Comparison of ENCODE assay signal across 9 mouse cellular contexts in the genomic region with DNA sequence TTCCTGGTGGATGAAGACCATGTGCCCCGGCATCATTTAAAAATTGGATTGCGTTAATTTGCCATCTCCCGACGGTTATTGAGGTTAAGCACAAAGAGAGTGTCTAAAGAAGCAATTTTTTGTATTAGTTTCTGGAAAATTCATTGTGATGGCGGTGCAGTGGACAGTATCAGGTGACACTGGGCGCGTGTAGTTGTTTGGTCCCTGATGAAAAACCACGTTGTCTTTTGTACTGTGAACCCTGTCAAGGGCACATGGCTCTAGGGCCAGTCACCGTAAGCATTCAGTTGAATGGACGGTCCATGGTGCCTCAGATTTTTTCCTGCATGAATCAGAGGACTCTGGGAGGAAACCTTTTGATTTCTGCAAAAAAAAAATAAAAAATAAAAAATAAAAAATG. TPM values are rescaled to one million over a fixed set of nuclear protein-coding genes. Genes with fewer than 3 reads are reported as not detected.
DNase-seq lines count a peak whose midpoint lies in the region; ATAC-seq and TF ChIP-seq lines count a peak whose summit lies in the region.
"Had no signal": no experiment of that assay in that cellular context is flagged by ENCODE, and none has a peak within 500 bp of the region (broad histone marks: within the 10 kb centered on the region; RNA-seq: fewer than 3 reads in every experiment).

No protein-coding gene starts in this region.

- peak overlapping the region; percentile 85 for H3K4me2 ChIP-seq in kidney, embryonic 15.5 days
- peak overlapping the region; percentile 63 for H3K4me2 ChIP-seq in hindbrain, postnatal 0 days (ENCODE audit: low read depth, low read length)
- peak overlapping the region; percentile 59 for H3K4me2 ChIP-seq in midbrain, postnatal 0 days (ENCODE audit: low read depth, low read length, poor library complexity, severe bottlenecking)

- H3K9me3 ChIP-seq in kidney, embryonic 15.5 days (replicated peaks), result no peaks in the 10 kb centered on the region
- H3K9me3 ChIP-seq in hindbrain, postnatal 0 days (ENCODE audit: low read length), result no peaks in the 10 kb centered on the region
- H3K9me3 ChIP-seq in midbrain, postnatal 0 days (ENCODE audit: low read length), result no peaks in the 10 kb centered on the region

- H3K36me3 ChIP-seq in kidney, embryonic 15.5 days, result no peaks in the 10 kb centered on the region
- H3K36me3 ChIP-seq in hindbrain, postnatal 0 days (ENCODE audit: insufficient read depth, low read length), result no peaks in the 10 kb centered on the region
- no peaks in the 10 kb centered on the region for H3K36me3 ChIP-seq in midbrain, postnatal 0 days (ENCODE audit: insufficient read depth, low read length)

- H3K27ac ChIP-seq in kidney, embryonic 15.5 days, result peak overlapping the region; percentile 91
- H3K27ac ChIP-seq in embryonic fibroblast, embryonic 13.5 days (ENCODE audit: insufficient read depth, low read length), result peak overlapping the region; percentile 4; the same call in 1 of the 2 replicates
- H3K27ac ChIP-seq in hindbrain, postnatal 0 days, result peak overlapping the region; percentile 99
- H3K27ac ChIP-seq in midbrain, postnatal 0 days (ENCODE audit: low read depth, low read length), result peak overlapping the region; percentile 100
- H3K27ac ChIP-seq: liver, embryonic 14.5 days had no signal

- TF ChIP-seq CTCF in embryonic fibroblast, embryonic 13.5 days (IDR thresholded peaks at IDR 0.05; ENCODE audit: borderline replicate concordance, insufficient read depth, low read length), result no peak
- no peak for TF ChIP-seq CTCF in hindbrain, postnatal 0 days (IDR thresholded peaks at IDR 0.05; ENCODE audit: low read depth)
- TF ChIP-seq CTCF in midbrain, postnatal 0 days (IDR thresholded peaks at IDR 0.05), result no peak

- WGBS in kidney, embryonic 15.5 days, result 24% methylated on average over 10 of the region's 10 CpGs
- 19% methylated on average over 10 of the region's 10 CpGs for WGBS in hindbrain, postnatal 0 days
- 10% methylated on average over 10 of the region's 10 CpGs for WGBS in midbrain, postnatal 0 days

- H3K9ac ChIP-seq in kidney, embryonic 15.5 days, result peak overlapping the region; percentile 96
- peak overlapping the region; percentile 99 for H3K9ac ChIP-seq in hindbrain, postnatal 0 days (replicated peaks; ENCODE audit: low read length)
- H3K9ac ChIP-seq in midbrain, postnatal 0 days (replicated peaks; ENCODE audit: low read length, poor library complexity, severe bottlenecking), result peak overlapping the region; percentile 100
- H3K9ac ChIP-seq: liver, embryonic 14.5 days had no signal

- H3K4me1 ChIP-seq in kidney, embryonic 15.5 days, result peaks cover 56% of the 10 kb centered on the region
- H3K4me1 ChIP-seq in embryonic fibroblast, embryonic 13.5 days (ENCODE audit: control insufficient read depth, insufficient read depth, low read length), result no peaks in the 10 kb centered on the region
- H3K4me1 ChIP-seq in hindbrain, postnatal 0 days (ENCODE audit: insufficient read depth, low read length), result peaks cover 8% of the 10 kb centered on the region
- peaks cover 4% of the 10 kb centered on the region; the same call in 1 of the 2 replicates for H3K4me1 ChIP-seq in midbrain, postnatal 0 days (ENCODE audit: insufficient read depth, low read length)

- no peaks in the 10 kb centered on the region; the same call in 1 of the 2 replicates for H3K27me3 ChIP-seq in kidney, embryonic 15.5 days
- H3K27me3 ChIP-seq in hindbrain, postnatal 0 days (ENCODE audit: insufficient read depth, low read length), result no peaks in the 10 kb centered on the region
- no peaks in the 10 kb centered on the region for H3K27me3 ChIP-seq in midbrain, postnatal 0 days (ENCODE audit: insufficient read depth, low read length)

- H3K4me3 ChIP-seq in kidney, embryonic 15.5 days (replicated peaks), result peak overlapping the region; percentile 90
- peak overlapping the region; percentile 96 for H3K4me3 ChIP-seq in embryonic fibroblast, embryonic 13.5 days (ENCODE audit: insufficient read depth, low read length)
- H3K4me3 ChIP-seq in hindbrain, postnatal 0 days (ENCODE audit: low read length), result peak overlapping the region; percentile 89
- peak overlapping the region; percentile 87 for H3K4me3 ChIP-seq in midbrain, postnatal 0 days (ENCODE audit: low read depth, low read length)

- TF ChIP-seq POLR2A in embryonic fibroblast, embryonic 13.5 days (IDR thresholded peaks at IDR 0.05; ENCODE audit: low read depth, low read length), result no peak

- DNase-seq in kidney, postnatal 10 days, result no peak
- peak; percentile 53 for DNase-seq in hindbrain, postnatal 0 days (ENCODE audit: low spot score)
- peak; percentile 58 for DNase-seq in midbrain, postnatal 0 days (ENCODE audit: low spot score)
- DNase-seq in cerebellum, adult 11-12 months, result no peak
- DNase-seq in gastrocnemius, postnatal 4 days (ENCODE audit: low spot score in 2 of 2), result no peak

- ATAC-seq in kidney, embryonic 15.5 days (replicated peaks; ENCODE audit: low FRiP score), result no peak
- peak; percentile 31; the same call in 1 of the 2 replicates for ATAC-seq in hindbrain, postnatal 0 days
- ATAC-seq in midbrain, postnatal 0 days (ENCODE audit: low FRiP score), result peak; percentile 53; the same call in 1 of the 2 replicates
- ATAC-seq in CD4-positive, CD25-positive, alpha-beta regulatory T cell, adult 4 months, result no peak

RNA-seq across cellular contexts. Expression of a gene that starts 0.5 kb away (rescaled TPM):
- polyA plus RNA-seq in kidney, embryonic 15.5 days (2015; fragmentation: Nextera tagmentation; extraction: Ambion mirVana), result 155 and 156 TPM in 2 replicates
- 27.4 and 41.2 TPM in 2 replicates for polyA plus RNA-seq in embryonic fibroblast, embryonic 13.5 days (2011; ENCODE audit: insufficient read length, low read depth, missing spikeins)
- total RNA-seq in hindbrain, postnatal 0 days (2014; rRNA removed), result 90.4 and 97.7 TPM in 2 replicates
- 157 and 162 TPM in 2 replicates for polyA plus RNA-seq in hindbrain, postnatal 0 days (2015; fragmentation: Nextera tagmentation; extraction: Ambion mirVana)
- 116 and 123 TPM in 2 replicates for total RNA-seq in midbrain, postnatal 0 days (2014; rRNA removed)
- polyA plus RNA-seq in midbrain, postnatal 0 days (2015; fragmentation: Nextera tagmentation; extraction: Ambion mirVana), result 185 and 206 TPM in 2 replicates
- not detected for polyA plus RNA-seq in CD4-positive, CD25-positive, alpha-beta regulatory T cell, adult 4 months (2017; shearing (Covaris generic))
- 10 to 100 TPM; 14.3 to 14.6 TPM for total RNA-seq in gastrocnemius, postnatal 4 days (2021)

Comparison
In these comparisons a context has a peak if more than half of its experiments do, and no peak if none do; other contexts are left out.
1. ATAC-seq: peak in hindbrain, postnatal 0 days (single experiment) and midbrain, postnatal 0 days (single experiment); none in kidney, embryonic 15.5 days (single experiment) and CD4-positive, CD25-positive, alpha-beta regulatory T cell, adult 4 months (single experiment).
2. H3K27ac ChIP-seq: peak in every context shown above with its lines; median percentile 100 in midbrain, postnatal 0 days; 99 in hindbrain, postnatal 0 days; 91 in kidney, embryonic 15.5 days; 4 in embryonic fibroblast, embryonic 13.5 days.
3. DNase-seq: peak in hindbrain, postnatal 0 days (single experiment) and midbrain, postnatal 0 days (single experiment); none in kidney, postnatal 10 days (single experiment), cerebellum, adult 11-12 months (single experiment) and gastrocnemius, postnatal 4 days (0 of 2).
4. RNA of a gene that starts 0.5 kb away (polyA plus RNA-seq): 185 to 206 TPM in midbrain, postnatal 0 days, 157 to 162 TPM in hindbrain, postnatal 0 days, 155 to 156 TPM in kidney, embryonic 15.5 days and 27.4 to 41.2 TPM in embryonic fibroblast, embryonic 13.5 days; not detected in CD4-positive, CD25-positive, alpha-beta regulatory T cell, adult 4 months; every median in the first group is over 10 times any median in the second.
5. Peak in every context shown above with its lines, with median percentiles within 50 percentile points of each other: H3K4me2 ChIP-seq, H3K4me3 ChIP-seq and H3K9ac ChIP-seq.